Mouse (Mus musculus) gastrocnemius, adult 18-20 months (tissue): ENCODE data around the gene Pcbp4. TPM values are rescaled to one million over a fixed set of nuclear protein-coding genes. Genes with fewer than 3 reads are reported as not detected.
A peak's percentile ranks its signal among the peaks of the same experiment; 100 is the strongest.

ENCODE experiments used
- DNase-seq: peaks from one replicate; pipeline ENCODE4 v3.0.0; 2021; ENCODE audit warnings: low spot score
- long read RNA-seq, 2 experiments: library from polyadenylated mRNA; stranded (forward); transcript quantifications; one replicate each; pipeline ENCODE4 v2.0.0; 2021
- total RNA-seq, 2 experiments: library from RNA; stranded (reverse); gene quantifications; 2 replicates each; pipeline ENCODE4 v1.2.3; 2021

The Pcbp4 gene
- total RNA-seq, result 10 to 100 TPM; 54.7 to 69.6 TPM
- long read RNA-seq, experiment 1, transcript Pcbp4-201 (13 exons, 2,035 nt), result major isoform, 147 of 177 reads
- long read RNA-seq, experiment 1, partial matches to known transcripts, result 9 of 177 reads
- long read RNA-seq, experiment 1, other reads (novel, unspliced or antisense), result 21 of 177 reads
- long read RNA-seq, experiment 2, transcript Pcbp4-201 (13 exons, 2,035 nt), result major isoform, 90 of 114 reads
- long read RNA-seq, experiment 2, partial matches to known transcripts, result 4 of 114 reads
- long read RNA-seq, experiment 2, other reads (novel, unspliced or antisense), result 20 of 114 reads

DNA sequence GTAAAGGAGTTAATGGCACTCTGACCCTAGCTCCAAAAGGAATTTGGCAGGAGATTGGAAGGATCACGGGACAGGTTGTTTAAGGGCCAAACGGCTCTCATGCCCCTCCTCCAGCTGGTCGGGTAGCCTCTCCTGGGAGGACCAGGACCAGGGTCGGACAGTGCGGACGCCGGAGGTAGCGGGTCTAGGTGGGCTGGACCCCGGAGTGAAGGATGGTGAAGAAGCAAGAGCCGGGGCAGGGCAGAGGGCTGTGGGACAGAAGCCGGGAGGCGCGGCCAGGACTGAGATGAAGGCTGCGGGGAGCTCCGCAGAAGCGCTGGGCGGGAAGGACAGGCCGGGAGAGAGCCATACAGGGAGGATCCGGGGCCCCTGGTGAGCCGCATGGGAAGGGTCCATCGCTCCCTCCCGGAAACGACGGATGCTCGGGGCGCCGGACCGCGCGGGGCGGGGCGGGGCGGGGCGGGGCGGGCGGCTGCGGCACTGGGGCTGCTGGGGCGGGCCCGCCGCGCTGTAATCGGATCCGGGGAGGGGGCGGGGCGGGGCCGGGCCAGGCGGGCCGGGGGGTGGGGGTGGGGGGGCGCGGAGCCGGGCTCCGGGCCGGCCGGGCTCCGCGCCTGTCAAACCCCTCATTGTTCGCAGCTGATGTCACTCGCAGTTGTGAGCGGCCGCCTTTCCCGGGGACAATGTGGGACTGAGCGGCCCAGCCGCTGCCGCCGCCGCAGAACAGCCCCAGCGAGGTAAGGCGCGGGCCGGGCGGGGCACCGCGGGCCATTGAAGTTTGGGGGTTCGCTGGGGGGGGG is at the start of gene Pcbp4:
TSS of gene Pcbp4 (plus strand) at position 21 of the 800 bp plus-strand sequence.
- no peak for DNase-seq

DNA sequence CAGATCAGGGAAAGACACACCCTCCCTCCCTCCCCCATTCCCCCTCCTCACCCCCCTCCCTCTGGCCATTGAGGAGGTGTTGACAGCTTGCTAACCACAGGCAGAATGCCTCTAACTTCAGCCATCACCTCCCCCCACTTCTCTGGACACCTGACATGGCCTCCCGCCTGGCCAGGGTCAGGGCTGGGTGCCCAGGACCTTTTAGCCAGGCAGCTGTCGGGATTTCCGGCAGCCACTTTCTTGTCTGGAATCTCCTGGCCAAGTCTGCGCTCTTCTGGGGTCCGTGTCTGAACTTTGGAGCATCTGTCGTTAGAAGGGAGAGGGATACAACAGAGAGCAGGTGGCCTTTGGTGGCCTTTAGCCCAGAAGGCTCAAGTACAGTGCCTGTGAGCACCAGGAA is 47.8 kb upstream of the Pcbp4 start:
- peak; percentile 89 for DNase-seq

DNA sequence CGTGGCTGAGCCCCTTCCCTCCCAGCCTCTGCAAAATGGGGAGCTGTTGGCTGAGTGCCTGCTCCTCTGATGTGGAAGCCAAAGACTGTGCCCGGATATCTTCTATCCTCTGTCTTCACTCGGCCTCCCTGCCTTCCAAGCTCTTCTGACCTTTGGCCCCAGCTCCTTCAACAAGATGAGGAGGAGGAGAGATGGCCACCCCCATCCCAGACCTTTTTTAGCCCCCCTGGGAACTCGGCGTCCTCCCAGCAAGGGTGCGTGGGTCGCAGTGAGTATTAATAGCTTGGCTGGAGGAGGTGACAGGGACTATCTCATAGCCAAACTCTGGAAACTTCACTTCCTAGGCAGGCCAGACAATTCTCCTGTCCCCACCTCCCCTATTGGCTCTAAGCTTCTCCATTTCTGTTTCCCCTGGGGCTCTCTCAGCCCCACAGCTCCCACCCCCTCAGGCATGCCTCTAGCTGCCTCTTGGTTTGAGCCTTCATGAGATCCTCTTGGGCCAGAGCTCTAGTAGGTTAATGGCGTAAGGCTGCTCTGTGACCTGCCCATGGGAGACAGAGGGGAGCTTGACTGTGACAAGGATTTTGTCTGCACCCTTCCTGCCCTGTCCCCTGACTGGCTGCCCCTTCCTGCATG is 46.5 kb upstream of the Pcbp4 start:
- peak; percentile 86 for DNase-seq

DNA sequence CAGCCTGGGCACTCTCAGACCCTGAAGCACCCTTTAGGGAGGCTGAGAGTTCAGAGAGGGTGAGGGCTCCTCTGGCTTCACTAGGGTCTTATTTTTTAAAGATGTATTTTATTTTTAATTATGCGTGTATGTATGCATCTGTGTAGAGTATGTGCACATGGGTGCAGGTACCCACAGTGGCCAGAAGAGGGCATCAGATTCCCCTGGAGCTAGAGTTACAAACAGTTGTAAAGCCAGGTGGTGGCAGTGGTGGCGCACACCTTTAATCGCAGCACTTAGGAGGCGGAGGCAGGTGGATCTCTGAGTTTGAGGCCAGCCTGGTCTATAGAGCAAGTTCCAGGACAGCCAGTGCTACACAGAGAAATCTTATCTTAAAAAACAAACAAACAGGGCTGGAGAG is 44.0 kb upstream of the Pcbp4 start:
- no peak for DNase-seq

DNA sequence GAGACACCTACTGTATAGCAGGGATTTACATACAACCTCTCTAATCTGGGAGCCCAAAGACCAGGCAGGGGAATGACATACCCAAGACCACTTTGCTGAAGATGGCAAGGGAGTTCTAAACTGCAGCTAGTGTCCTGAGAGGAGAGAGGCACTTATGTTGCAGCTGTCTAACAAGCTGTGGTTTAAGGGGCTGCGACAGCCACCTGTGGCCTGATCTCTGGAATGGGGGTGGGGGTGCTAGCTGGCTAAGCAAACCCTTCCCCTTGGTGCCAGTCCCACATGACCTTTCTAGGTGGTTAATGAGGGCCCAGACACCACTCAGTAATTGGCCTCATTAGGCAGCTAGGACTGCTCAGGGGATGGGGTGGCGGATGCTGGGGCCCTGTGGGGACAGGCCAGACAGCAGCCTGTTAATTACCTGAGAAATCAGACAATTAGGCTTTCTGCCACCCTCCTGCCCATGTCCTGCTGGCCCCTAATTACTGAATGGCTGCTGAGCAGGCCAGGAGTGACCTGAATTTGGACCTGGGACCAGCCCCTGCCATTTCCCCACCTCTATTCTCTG is 42.9 kb upstream of the Pcbp4 start:
- DNase-seq, result no peak

DNA sequence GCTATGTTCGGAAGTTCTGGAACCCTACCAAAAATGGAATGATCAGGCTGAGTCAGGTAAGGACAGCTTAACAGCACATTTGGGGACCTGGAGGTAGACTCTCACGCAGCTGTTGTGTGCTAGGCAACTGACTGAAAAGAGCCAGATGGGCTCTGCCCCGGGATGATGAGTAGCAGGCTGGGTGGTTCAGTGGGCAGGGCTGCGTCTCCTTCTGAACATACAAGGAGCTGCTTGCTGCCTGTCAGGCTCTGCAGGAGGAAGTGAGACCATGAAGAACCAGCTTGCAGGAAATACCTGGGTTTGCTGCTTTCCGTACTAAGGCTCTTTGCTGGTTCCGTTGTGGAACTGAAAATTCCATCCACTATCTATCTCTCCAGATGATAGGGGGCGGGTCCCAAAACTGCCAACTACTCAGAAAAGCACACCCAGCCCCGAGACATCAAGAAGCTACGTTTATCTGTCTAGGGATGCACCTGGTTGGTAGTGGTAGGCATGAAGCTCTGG is 41.9 kb upstream of the Pcbp4 start:
- peak; percentile 42 for DNase-seq

DNA sequence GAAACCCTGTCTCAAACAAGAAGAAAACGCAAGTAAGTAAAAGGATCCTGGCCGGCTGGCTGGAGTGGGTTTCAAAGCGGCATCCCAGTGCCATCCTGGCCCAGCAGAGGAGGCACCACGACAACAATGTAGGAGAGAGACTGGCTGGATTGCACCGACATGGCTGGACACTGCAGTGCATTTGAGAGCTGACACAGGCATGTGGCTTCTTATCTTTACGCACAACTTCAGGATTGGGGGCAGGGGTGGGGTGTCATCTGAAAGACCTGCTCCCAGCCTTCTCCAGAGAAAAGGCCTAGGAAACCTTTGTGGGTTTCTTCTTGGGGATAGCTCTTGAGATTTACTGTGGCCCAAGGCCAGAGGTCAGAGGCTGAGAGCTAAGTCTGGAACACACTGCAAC is 41.4 kb upstream of the Pcbp4 start:
- no peak for DNase-seq

DNA sequence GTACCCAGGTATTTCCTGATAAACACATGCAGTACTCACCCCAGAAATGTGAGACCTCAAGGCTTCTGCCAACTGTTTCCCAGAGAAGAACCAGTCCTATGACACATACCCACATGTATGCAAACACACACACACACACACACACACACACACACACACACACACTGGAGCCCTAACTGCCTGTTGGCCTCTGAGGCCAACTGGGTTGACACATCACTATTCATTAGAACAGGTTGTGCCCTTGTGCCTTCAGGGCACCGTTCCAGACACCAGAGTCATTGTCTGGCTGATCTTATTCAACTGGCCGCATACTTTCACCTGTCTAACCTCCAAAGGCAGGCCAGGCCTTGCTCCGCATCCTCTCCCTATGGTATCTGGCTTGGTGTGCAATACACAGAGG is 40.9 kb upstream of the Pcbp4 start:
- no peak for DNase-seq

DNA sequence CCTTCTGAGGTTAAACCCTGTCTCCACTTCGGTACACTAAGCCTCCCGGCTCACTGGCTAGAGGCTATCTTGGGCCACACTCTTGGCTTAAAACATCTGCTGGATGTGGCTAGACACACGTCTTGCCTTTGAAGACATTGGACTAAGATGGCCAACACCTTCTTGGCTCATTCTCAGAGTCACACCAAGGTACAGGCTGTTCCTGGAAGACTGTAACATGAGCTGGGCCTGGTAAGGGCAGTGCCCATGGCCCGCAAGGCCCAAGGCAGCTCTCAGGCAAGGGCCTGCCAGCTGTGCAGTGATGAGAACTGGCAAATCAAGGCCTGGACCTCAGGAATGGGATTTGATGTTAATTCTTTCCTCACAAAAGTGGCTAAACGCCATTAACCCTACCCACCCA is 39.5 kb upstream of the Pcbp4 start:
- peak; percentile 87 for DNase-seq

DNA sequence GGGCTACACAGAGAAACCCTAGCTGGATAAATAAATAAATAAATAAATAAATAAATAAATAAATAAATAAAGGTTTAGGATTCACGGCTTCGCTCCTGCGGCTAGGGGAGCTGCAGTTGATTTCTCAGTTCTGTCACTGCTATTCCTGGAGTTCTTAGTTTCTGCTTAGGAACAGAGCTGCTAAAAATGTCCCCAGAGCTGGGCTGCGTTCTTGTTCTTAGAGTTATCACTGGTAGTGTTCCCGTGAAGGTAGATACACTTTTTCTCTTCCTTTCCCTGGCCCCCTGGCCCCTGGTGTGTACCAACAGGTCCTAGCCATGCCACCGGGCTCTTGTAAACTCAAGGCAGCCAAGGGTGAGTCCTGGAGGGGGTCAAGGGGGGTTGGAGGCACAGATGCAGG is 36.3 kb upstream of the Pcbp4 start:
- no peak for DNase-seq

DNA sequence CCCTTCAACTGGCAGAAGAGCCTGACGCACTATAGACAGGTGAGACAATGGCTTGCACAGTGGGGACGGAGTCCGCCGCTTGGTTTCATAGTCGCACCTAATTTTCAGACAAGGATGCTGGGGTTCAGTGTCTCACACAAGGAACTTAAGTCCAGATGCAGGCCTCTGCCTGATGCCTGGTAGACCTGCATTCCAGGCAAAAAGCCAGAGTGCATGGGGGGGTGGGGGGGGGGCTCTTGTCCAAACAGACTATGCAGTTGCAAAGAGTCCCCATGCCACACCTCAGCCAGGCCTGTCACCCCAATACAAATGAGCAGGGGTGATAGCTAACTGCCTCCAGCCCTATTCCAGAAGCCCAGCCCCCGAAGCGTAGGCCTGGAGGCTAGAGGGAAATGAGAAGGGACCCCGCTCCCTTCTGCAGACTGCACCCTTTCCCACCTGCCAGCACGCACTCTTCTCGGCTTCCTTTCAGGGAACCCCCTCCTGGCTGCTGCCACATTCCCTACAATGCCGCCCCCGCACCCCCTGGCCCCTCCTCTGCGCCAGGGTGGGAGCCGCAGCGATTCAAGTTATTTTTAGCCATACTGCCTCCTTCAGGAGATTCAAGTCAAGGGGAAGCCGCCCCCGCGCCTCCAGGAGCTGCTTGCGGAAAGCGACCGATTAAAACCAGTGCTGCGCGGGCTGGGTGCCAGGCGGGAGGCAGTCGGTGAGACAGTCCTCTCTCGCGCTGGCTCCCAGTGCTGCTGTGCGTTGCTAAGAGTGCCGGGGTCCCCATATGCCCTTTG is 35.1 kb upstream of the Pcbp4 start:
- DNase-seq, result peak; percentile 55

DNA sequence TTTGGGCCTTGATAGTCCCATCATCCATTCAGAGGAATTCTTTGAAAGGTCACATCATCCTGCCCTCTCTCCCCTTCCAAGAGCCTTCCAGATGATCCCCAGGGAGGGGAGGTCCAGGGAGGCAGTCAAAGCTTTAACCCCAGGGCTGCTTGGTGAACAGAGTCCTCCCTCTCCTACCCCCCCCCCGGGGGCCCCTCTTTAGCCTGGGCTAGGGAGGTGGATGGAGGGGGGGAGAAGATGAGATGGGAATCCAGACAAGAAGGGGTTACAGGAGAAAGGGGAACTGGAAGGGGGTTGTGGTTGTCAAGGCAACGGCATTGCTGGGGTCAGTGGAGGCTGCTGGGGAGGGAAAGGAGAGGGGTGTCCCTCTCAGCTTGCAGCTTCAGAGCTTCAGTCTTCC is 32.5 kb upstream of the Pcbp4 start:
- DNase-seq, result no peak

DNA sequence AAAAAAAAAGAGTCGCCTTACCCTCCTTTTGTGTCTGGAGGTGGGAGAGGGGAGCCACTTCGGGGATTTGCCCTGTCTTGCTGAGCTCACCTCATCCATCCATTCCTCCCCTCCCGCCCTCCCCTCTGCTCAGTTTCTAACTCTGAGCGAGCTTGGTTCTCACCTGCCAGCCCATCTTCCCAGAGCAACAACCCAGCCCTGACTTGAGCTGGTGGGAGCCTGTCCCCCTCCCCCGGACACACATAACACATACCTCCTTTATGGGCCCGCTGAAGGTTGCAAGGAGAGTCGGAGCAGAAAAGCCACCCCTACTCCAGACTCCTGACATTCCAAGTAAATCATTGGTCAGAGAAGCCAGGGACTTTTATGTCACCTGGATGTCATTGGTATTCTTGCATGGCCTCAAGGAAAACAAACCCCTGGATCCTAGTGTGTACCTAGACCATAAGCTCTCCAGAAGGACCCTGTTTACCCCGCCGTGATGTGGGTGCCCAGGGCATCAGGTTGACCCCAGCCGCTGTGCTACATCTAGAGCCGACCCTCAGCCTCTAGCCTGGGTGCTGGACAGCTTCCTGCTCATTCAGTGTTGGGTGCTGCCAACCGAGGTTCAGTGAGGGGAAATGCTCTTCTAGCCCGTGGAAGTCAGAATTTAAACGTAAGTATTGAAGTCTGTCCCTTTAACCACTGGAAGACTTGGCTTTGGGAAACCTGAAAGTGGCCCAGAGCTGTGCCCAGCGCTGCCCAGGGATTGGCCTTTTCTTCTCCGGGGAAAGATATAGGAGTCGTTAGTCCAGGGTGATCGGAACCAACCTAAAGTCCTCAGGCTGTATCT is 31.8 kb upstream of the Pcbp4 start:
- no peak for DNase-seq

DNA sequence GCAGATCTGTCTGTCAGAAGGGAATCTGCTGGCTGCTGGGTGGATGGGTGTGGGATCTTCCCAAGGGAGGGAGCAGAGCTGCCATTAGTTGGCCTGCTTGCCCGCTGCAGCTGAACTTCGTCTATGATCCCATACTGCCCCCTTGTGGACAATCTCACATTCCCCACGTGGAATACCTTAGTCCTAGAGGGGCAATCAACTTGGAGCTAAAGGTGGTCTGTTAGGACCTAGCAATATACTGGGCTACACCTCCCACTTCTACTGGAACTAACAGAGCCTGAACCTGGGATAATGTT is 31.3 kb upstream of the Pcbp4 start:
- peak; percentile 93 for DNase-seq

DNA sequence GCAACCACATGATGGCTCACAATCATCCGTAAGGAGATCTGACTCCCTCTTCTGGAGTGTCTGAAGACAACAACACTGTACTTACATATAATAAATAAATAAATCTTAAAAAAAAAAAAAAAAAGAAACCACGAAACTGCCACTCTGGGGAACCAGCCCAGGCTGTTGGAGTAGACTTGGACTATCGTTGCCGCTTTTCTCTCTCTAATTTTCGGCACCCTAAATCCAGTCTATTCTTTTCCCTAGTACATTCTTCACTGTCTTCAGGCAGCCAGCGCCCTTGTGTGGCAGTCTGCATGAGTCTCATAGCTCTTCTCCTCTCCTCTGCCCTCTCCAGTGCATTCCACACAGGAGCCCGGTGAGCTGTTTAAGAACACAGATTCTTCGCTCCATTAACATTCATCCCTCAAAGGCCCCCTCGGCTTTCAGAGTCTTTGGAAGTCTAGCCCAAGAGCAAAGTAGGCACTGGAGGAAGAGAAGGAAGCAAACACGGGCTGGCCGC is 24.3 kb upstream of the Pcbp4 start:
- DNase-seq, result no peak

DNA sequence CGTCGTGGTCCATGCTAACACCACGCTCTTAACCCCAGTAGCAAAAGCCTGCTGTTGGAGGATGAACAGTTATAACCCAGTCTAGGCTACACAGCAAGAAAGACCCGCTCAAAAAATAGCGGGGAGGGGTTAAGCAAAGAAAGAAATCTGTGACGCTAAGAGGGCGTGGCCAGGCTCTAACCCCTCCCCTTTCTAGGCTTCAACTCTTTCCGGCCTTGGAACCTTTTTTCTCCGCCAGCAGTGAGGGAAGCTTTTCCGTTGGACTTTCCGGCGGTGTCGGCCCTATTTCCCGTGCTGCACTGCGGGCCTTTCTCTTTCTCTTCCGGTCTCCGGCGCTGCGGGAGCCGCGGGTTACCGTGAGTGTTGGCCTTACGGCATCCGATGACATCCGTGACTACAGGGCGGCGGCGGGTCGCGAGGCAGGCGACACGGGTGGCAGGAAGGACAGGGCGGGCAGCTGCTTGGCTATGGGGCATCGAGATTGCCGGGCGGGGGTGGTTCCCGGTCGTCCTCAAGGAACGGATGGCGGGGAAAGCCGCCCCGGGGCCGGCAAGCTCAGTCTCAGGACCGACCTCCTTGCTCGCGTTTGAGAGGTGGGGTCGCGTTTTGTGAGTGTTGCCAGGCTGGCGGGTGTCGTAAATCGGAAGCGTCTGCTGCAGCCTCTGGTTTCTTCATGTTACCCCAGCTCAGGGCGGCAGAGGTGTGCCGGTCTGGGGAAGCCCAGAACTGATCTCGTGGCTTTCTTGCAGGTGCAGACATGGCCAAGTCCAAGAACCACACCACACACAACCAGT is 23.7 kb upstream of the Pcbp4 start, which contains the start of gene Rpl29:
TSS of gene Rpl29 (plus strand) at position 234 of the 794 bp plus-strand sequence.
- DNase-seq, result peak; percentile 97

DNA sequence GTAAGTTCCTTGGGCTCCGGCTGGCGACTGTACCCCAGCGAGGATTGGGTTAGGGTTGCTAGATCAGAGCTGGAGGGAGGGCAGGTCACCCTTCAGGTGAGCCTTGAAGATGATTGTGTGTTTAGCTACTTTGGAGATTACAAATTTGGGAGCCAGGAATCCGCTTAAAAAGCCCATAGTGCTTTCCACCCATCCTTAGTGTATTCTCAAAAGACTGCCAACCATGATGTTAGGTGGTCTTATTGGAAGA is 23.2 kb upstream of the Pcbp4 start:
- DNase-seq, result no peak

DNA sequence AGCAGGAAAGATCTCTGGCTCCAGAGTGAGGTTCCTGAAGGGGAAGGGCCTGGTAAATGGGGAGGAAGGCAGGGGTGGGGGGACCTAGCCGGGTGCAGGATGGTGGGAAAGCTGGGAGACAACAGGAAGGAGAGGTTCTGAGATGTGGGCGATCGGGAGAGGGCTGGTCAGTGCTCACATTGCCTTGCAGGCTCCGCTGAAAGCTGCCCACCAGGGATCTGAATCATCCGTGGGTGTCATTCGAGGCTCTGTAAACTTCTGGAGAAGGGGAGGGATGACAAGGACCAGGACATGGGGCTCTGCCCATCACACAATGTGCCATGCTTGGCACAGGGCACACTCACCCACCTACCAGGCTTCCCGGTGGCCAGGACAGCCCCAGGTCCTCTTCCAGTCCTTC is 19.7 kb upstream of the Pcbp4 start:
- DNase-seq, result no peak

DNA sequence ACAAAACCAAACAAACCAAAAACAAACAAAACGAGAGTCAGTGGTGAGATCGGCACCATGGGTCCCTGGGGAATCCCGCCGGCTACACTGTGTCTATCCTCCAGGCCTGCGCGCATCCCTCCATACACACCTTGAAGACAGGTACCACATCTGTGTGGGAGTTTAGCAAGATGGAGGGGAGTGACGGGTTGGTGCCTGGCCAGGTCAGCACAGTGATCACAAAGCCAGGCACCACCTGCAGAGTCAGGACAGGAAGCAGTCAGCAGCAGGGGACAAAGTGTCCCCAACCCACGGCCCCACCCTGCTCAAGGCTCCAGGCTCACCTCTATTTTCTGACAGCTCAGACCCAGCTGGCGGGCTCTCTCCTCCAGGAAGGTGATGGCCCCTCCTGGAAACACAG is 16.5 kb upstream of the Pcbp4 start:
- no peak for DNase-seq

DNA sequence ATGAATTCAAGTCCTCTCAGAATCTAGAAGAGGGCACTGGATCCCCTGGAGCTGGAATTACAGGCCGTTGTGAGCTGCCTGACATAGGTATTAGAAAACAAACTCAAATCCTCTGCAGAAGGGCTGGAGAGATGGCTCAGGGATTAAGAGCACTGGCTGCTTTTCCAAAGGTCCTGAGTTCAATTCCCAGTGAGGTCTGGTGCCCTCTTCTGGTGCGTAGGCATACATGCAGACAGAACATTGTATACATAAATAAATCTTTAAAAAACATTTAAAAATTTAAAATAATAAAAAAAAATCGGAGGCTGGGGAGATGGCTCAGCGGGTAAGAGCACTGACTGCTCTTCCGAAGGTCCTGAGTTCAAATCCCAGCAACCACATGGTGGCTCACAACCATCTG is 10.4 kb upstream of the Pcbp4 start:
- no peak for DNase-seq
